Mouse (Mus musculus): Measurements from ENCODE around the gene Prkcd.
A peak's percentile ranks its signal among the peaks of the same experiment; 100 is the strongest.
"Not testable (repeated sequence)": the region's sequence is repeated elsewhere in the genome, so short reads cannot be mapped to it uniquely, and the experiment has no call there.

Gene Prkcd

DNA sequence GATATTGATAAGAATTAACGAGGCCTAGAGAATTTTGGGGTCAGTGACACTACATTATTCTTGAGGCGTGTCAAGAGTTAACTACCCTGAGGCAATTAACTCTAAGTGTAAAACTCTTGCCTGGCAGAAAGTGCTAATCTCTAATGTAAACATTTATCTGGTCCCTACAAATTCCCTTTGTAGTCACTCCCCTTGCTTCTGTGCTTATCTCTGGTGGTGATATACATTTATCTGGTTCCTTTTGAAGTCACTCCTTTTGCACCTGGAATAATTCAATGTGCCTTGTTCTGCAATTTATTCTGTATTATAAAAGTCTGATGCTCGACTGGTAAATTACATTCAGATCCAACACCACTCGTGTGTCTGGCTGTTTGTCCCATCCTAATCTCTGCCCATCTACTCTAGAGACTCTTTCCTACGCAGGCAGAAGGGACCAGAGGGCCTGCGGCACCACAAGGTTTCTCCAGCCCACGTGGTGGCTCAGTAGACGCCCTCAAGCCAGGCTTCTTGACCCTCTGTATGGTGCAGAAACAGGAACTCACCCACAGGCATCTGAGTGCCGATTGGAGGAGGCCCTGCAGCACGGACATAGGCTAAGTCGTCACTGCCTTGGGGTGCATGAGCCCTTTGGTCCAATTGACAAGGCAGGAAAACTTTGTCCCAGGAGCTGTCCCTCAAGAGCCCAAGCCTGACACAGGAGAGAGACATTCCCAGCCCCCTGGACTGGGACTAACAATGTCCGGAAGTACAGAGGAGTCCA, 48.5 kb downstream of the Prkcd start:
- not testable (repeated sequence) for DNase-seq (ENCODE audit: extremely low read depth, insufficient read length, low spot score)

DNA sequence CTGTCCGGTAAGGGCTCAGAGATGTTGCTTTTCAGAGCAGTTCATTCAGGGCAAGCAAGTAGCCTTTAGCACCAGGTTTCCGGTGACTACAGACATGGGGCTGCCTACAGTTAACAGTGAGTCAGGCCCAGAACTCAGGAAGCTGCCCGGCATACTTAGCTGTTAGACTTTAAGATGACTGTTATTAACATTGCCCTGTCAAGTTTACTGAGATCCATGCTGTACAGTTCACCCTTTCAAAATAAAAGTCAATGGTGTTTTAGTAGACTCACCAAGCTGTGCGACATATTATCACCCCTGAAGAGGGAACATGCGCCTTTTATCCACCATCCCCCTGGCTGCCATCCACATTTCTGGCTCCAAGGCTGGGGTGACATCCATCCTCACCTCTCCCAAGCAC, 49.8 kb downstream of the Prkcd start:
- no peak for DNase-seq (ENCODE audit: extremely low read depth, insufficient read length, low spot score)

DNA sequence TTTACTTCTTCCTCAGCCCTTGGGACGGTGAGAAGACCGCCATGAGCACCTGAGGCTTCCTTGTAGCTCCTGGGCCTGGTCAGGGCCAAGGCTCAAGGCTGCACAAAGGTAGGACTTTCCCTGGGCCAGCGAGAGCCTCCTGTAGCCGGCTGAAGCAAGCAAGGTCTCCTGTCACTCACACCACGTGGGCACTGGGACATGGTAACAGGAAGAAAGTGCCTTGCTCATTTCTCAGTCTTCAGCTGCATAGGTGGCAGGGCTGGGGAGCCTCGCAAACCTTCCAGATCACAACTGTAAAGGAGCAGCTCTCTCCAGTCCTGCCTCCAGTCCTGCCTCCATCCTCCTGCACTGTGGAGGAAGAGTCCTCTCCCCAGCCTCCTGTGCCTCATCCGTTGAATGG, 50.2 kb downstream of the Prkcd start:
- no peak for DNase-seq (ENCODE audit: extremely low read depth, insufficient read length, low spot score)

DNA sequence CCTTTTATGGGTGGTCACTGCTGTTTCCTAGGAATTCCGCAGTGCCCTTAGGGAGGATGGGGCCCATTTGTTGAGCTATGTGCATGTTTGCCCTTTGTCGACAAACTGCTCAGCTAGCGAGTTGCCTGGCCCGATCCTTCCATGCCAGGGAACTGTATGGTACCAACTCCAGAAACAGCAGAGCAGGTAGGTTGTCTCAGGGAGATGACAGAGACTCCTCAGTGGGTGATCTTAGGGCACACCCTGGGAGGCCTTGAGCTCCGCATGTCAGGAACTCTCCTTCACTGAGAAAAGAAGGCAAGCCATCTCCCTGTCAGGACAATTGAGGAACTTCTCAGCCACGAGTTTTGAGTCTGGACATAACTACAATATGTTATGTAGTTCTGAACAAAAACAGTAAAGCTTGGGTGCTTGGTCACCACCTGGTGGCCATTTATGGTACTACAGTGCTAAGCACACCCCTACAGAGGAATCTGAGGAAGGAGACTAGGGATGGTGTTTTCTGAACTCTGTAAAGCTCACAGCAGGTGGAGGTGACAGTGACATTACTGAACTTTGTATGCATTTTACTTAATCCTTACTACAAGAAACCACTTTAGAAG, 51.9 kb downstream of the Prkcd start:
- DNase-seq (ENCODE audit: extremely low read depth, insufficient read length, low spot score), result no peak

DNA sequence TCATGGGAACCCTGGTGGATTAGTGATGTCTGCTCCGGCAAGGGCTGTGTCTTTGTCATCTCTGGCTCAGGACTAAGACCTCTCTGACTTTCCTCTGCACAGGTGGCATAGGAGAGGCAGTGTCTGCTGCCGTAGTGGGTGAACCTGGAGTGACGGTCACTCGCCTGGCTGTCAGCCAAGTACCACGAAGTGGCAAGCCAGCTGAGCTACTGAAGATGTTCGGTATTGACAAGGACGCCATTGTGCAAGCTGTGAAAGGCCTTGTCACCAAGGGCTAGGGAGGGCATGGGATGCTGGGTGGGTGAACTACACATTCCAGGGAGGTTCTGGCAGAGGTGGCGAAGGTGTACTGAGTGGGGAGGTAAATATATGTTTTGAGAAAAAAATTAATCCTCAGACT, 52.8 kb downstream of the Prkcd start:
- DNase-seq (ENCODE audit: extremely low read depth, insufficient read length, low spot score), result no peak

DNA sequence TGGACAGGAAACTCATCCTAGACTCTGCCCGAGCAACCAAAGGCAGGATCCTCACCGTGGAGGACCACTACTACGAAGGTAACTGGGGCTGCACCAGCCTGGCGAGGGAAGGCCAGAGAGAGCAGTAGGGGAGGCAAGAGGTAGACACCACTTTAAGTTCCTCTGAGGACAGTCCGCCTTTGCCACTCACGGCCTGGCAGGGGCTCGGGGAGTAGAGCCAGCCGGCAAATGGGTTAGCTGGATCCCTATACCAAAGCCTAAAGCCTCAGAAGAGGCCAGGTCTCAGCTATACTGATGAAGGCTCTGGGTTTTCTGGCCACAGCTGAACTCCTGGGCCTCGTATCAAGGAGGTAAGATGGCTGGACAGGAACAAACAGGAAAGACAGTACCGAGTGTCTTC, 53.8 kb downstream of the Prkcd start:
- DNase-seq (ENCODE audit: extremely low read depth, insufficient read length, low spot score), result no peak

DNA sequence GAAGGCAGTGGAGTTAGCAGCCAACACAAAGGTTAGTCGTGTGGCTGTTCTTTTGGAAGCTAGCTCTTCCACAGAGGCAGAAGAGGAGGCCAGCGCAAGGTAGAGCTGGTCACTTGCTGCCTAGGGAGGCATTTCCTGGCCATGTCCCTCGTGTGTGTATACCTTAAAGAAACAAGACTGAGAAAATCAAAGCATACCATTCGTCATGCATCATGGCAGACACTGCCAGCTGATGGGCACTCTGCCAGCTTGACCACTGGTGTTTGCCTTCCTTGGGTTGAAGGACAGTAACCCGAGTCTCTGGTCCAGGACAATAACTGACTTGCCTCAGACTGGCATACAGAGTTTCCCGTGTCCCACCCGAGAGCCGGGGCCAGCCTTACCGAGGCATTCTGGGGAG, 55.7 kb downstream of the Prkcd start:
- DNase-seq (ENCODE audit: extremely low read depth, insufficient read length, low spot score), result no peak

DNA sequence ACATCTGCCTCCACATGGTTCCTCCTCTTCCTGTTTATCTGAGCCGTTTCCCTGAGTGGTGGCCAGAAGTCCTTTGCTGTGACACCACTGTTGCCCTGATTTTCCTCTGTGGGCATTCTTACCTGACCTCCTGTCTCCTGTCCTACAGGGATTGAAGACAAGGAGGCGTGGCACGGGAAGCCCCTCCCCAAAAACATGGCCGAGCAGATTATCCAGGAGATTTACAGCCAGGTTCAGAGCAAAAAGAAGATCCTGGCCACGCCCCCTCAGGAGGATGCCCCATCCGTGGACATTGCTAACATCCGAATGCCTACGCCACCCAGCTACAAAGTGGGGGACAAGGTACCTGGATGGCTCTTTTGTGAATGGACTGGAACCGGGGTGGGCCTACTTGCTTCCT, 58.0 kb downstream of the Prkcd start:
- DNase-seq (ENCODE audit: extremely low read depth, insufficient read length, low spot score), result no peak

DNA sequence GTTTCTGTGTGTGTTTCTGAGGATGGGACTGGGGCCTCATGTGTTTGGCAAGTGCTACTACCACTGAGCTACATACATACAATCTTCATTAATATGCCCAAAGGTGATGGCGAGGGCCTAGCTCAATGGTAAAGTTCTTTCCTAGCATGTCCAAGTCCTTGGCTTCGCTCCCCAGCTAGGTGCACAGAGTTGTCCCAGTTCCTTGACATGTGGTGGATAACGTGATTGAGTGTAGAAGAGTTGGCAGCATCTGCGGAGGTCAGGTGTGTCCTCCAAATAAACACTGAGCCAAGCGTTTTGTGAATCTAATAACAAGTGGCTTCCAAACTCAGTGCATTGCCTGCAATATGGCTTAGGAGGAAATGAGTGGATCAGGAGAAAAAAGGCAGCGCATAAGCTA, 59.7 kb downstream of the Prkcd start:
- DNase-seq (ENCODE audit: extremely low read depth, insufficient read length, low spot score), result no peak

DNA sequence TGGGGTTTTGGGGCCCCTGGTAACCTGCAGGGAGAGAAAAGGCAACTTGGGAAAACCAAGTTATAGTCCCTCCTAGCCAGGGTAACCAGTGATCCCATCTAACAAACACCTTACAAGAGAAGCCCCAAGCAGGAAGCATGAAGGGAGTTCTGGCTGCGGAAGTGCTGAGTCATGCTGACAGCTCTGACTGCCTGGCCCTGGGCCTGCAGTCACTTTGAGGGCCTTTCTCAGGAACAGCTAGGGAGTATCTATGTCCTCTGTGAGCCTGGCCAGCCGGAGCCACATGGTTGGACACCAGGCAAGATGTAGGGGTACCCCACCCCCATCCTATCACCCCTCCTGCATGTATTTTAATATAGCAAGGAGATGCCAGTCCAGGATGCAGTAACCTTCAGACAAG, 61.6 kb downstream of the Prkcd start:
- peak; percentile 58 for DNase-seq (ENCODE audit: extremely low read depth, insufficient read length, low spot score)

DNA sequence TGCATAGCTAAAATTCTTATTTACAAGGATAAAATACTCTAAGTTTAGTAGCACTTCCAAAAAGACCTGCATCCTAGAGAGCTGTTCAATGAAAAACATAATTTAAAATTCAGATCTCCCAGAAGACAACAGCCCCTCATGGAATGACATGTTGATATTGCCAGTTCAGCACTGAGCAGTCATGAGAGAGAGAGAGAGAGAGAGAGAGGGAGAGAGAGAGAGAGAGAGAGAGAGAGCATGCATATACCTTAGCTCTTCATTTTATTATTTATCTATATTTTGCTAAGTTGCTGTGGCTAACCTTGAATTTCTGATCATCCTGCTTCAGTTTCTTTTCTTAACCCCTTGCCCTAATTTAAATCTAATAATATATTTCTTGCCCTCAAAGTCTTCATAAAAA, 63.7 kb downstream of the Prkcd start:
- no peak for DNase-seq (ENCODE audit: extremely low read depth, insufficient read length, low spot score)

DNA sequence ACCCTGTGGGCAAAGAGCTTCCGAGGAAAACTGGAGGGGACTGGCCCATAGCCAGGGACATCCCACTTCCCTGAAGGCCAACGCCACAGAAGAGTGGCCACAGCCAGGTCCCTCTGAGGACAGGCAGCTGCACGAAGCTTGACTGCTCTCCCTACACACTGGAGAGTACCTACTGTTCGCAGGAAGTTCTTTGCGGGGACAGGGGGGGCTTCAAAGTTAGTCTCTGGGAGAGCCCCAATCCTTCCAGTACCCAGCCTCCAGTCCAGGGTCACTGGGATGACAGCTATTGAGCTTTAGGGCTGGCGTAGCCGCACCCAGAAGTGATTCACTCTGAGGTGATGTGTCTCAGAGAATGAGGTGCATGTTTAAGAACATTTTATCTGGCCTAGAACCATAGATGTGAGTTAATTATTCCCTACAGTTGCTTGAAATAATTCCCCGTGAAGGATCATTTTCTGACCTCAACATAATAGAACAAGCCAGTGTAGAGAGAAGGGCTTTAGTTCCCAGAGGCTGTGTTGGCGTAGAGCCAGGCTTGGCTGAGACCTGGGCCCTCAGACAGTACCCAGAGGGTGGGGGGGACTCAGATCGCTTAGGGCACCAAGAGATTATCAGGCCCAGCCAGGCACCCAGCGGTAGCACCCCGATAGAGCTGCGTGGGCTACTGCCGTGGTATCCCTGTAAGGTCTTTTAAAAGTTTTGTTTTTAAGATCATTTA, 64.4 kb downstream of the Prkcd start:
- DNase-seq (ENCODE audit: extremely low read depth, insufficient read length, low spot score), result no peak

DNA sequence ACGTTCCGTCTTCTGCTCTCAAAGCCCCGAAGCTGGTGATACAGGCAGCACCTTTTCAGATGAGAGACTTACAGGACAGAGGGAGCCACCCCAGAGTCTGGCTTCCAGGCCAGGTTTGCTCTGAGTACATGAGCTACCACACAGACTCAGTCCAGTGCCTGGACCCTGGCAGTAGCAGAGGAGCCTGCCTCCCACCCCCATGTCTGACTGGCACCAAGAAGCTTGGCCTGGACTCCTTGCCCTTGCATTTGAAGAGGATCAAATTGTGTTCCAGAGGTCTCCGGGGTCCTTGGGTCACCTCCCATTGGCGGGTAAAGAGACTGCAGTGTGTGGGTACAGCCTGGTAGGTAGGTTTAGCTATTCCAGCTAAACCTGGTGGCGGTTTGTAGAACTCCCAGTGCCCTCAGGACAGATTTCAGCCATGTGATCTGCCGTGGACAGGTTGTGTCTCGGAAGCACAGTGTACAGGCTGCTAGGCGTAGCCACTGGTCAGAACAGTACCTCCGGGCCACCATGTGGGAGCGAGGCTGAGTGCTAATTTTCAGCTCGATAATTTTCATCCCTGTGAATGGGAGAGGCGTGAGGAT, 65.1 kb downstream of the Prkcd start:
- no peak for DNase-seq (ENCODE audit: extremely low read depth, insufficient read length, low spot score)

DNA sequence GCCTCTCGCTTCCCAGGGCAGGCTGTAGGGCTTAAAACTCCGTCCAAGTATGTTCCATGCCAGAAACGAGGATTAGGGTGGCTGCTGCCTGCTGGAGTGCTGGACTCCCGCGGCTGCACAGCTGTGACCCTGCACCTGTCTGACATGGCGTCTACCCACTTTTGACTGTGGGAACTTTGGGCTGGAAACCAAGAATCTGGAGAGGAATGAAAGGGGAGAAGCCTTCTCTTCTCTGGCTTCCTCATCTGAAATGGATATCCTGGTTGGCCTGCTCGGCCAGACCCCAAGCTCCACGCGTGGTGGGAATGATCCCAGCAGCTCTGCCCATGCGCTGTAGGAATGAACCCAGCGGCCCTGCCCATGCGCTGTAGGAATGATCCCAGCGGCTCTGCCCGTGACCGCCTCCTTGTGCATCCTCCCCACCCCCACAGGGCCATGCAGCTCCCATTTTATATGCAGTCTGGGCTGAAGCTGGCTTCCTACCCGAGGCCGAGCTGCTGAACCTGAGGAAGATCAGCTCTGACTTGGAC, 66.6 kb downstream of the Prkcd start:
- DNase-seq (ENCODE audit: extremely low read depth, insufficient read length, low spot score), result no peak

DNA sequence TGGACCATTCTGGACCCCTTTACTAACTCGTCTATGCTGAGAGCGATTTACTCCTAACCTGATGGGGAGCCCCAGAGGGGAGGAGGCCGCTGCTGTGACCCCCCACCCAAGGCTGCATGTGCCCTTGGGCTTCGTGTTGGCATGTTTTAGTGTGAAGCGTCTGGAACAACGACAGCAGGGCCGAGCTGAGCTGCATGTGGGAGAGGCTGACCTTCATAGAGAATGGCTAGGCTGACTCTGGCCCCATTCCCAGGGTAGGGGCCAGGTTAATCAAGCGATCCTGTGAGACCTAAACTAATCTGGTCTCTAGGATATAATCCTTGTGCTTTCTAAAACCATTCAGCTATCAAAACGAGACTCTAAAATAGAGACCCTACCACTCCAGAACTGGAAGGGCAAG, 68.3 kb downstream of the Prkcd start:
- no peak for DNase-seq (ENCODE audit: extremely low read depth, insufficient read length, low spot score)

DNA sequence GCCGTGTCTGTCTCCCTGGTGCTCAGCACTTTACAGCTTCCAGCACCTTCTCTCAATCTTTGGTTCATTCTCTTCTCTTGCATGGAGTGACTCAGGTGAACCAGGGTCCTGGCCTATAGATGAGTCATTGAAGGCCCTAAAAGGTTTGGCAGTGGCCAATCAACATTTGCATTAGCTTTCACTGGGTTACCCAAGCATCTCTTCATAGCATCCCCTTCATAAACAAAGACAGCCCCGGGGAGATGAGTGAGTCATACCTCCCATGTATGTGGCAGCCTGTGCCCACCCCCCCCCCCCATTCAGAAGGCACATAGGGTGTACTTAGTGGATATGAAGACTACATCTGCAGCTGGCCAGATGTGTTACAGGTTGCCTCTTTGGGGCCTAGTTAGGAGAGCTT, 69.4 kb downstream of the Prkcd start:
- no peak for DNase-seq (ENCODE audit: extremely low read depth, insufficient read length, low spot score)

DNA sequence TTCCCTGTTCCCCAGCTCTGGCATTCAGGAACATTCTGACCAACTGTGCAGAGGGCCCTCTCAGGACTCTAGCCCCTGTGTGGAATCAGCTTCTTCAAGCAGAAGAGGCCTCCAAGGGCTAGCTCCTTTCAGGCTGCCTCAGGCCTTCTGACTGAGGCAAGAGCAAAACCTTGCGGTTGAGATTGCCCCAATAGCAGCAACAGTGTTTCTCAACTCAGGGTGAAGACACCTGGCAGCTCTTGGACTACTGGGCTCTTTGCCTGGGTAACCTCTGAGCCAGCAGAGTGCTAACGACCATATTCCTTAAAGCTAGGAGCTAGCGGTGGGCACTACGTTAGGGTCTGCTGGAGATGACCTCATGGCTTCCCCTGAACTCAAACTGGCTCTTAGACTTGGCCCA, 72.8 kb downstream of the Prkcd start:
- DNase-seq (ENCODE audit: extremely low read depth, insufficient read length, low spot score), result no peak

DNA sequence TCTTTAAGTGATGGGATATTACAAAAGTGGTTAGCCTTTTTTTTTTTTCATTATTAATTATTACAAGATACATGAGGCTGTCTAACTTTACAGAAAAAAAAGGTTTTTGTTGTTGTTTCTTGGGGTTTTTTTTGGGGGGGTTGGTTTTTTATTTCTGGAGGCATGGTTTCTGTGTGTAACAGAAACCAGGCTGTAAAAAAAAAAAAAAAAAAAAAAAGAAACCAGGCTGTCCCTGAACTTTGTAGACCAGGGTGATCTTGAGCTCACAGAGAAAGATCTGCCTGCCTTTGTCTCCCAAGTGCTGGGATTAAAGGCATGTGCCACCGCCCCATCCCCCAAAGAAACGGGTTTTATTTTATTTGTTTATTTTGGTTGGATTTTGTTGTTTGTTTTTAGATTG, 74.0 kb downstream of the Prkcd start:
- no peak for DNase-seq (ENCODE audit: extremely low read depth, insufficient read length, low spot score)

DNA sequence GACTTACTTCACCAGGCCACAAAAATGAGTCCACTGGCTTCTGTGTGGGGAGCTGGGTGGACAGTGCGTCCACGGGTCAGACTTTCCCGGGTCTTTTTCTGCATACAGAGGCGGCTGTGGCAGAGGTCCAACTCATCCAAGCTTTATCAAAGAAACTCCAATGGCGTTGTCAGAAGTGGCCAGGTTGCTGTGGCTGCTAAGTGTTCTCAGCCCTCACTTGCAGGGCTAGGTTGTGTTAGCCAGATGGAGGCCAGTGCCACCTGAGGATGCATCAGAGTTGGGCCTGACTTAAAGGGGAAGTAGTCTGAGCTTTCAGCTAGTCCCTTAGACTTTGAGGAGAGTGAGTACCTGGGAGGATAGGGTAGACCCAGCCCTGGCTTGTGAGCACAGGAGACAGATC, 74.5 kb downstream of the Prkcd start:
- no peak for DNase-seq (ENCODE audit: extremely low read depth, insufficient read length, low spot score)

DNA sequence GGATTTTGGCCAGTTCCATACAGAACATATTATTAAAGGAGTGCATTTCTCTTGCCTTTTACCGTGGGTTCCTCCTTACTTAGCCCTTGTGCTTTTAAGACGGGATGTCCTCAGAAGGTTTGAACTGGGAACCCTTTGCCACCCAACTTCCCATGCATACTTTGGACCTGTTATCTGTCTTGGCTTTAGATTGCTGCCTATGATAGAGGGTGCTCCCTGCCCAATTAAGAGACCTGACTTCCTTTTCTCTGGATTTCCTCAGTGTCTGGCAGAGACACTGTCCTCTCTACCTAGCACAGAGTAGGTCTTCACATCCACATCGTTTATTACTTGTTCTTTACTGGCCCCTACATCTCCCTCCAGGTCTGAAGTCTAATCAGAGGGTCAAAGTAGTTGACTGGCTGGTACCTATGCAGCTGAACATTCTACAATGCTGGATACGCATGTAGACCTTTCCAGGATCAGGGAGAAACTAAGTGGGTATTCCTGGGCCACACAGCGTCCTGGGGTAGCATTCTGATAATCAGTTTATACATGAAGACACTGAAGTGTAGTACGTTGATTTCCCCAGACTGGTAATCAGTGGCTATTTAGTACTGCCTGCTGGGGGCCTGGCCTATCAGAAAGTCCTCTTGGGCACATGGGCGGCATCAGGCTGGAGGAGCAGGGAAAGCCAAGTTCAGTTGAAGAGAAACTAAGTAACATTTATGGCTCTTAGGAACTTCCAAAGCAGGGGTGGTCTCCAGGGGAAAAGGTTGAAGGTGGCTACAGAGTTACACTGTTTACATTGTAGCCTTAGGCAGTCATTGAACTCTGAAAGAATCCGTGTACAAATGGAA, 75.6 kb downstream of the Prkcd start:
- DNase-seq (ENCODE audit: extremely low read depth, insufficient read length, low spot score), result no peak

DNA sequence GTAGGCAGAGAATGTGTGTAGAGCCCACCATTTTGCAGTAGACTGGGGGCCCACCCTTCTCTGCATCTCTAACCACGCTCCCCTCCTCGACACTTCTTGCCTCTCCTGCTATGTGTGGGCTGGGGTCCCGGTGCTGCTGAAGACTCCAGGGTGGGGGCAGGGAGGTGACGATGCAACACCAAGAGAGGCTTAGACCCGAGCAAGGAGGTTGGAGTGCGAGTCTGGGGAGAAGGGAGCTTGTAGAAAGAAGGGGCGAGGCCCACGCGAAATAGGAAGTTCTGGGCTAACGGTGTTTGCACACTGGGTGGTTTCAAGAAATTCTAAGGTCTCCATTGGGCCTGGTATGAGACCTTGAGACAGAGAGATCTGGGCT, 76.2 kb downstream of the Prkcd start:
- DNase-seq (ENCODE audit: extremely low read depth, insufficient read length, low spot score), result peak; percentile 40
